ENCODE assay signal across 17 mouse cellular contexts in genomic region chr1:23332192-23332591, GRCm38 (mm10).
"Had no signal": no experiment of that assay in that cellular context is flagged by ENCODE, and none has a peak within 500 bp of the region (broad histone marks: within the 10 kb centered on the region; RNA-seq: fewer than 3 reads in every experiment).

No protein-coding gene starts in this region.

- ATAC-seq: liver, embryonic 12.5 days; midbrain, embryonic 13.5 days; midbrain, embryonic 15.5 days had no signal

- H3K36me3 ChIP-seq: liver, embryonic 12.5 days; liver, embryonic 15.5 days; midbrain, embryonic 13.5 days; midbrain, embryonic 15.5 days had no signal

- H3K27ac ChIP-seq: liver, embryonic 12.5 days; liver, embryonic 15.5 days; macrophage; midbrain, embryonic 13.5 days; midbrain, embryonic 15.5 days had no signal

- DNase-seq: lung, adult 18-20 months; lung, embryonic 14.5 days; lung, postnatal 14 days; lung, postnatal 36 days; right cerebral cortex, postnatal 25 days; right cerebral cortex, postnatal 4 days; spleen, adult 18-20 months; thymus, adult 18-20 months; thymus, postnatal 14 days; thymus, postnatal 36 days had no signal

- H3K9ac ChIP-seq: liver, embryonic 12.5 days; liver, embryonic 15.5 days; lung, embryonic 14.5 days; midbrain, embryonic 13.5 days; midbrain, embryonic 15.5 days had no signal

- H3K27me3 ChIP-seq: liver, embryonic 12.5 days; liver, embryonic 15.5 days; megakaryocyte, embryonic 14.5 days; midbrain, embryonic 13.5 days; midbrain, embryonic 15.5 days had no signal

- H3K9me3 ChIP-seq: liver, embryonic 12.5 days; liver, embryonic 15.5 days; megakaryocyte, embryonic 14.5 days; midbrain, embryonic 13.5 days; midbrain, embryonic 15.5 days had no signal

- H3K4me2 ChIP-seq: liver, embryonic 12.5 days; liver, embryonic 15.5 days; lung, embryonic 14.5 days; midbrain, embryonic 11.5 days; midbrain, embryonic 13.5 days; midbrain, embryonic 15.5 days had no signal

- H3K4me1 ChIP-seq: midbrain, embryonic 13.5 days; midbrain, embryonic 15.5 days had no signal

- H3K4me3 ChIP-seq: liver, embryonic 12.5 days; liver, embryonic 15.5 days; megakaryocyte, embryonic 14.5 days; midbrain, embryonic 13.5 days; midbrain, embryonic 15.5 days had no signal
